Mouse (Mus musculus) limb, embryonic 10.5 days (tissue): ENCODE data around the gene Unc79. TPM values are rescaled to one million over a fixed set of nuclear protein-coding genes. Genes with fewer than 3 reads are reported as not detected.
A peak's percentile ranks its signal among the peaks of the same experiment; 100 is the strongest.

Source experiments
- DNase-seq: peaks from one replicate; pipeline ENCODE4 v3.0.0-alpha.2; 2017; ENCODE audit warnings: low spot score
- H3K27ac ChIP-seq: fragments of 300-500 bp; sonication (generic); 2 replicates; pipeline ENCODE4 v1.5.1; 2016; ENCODE audit warnings: mild to moderate bottlenecking
- H3K27me3 ChIP-seq: fragments of 300-500 bp; sonication (generic); 2 replicates; pipeline ENCODE4 v1.6.1; 2016; ENCODE audit warnings: low read depth, mild to moderate bottlenecking; ENCODE audit not compliant: poor library complexity, severe bottlenecking
- H3K36me3 ChIP-seq: fragments of 300-500 bp; sonication (generic); 2 replicates; pipeline ENCODE4 v1.6.1; 2016; ENCODE audit warnings: mild to moderate bottlenecking, moderate library complexity
- H3K4me1 ChIP-seq: fragments of 300-500 bp; sonication (generic); 2 replicates; pipeline ENCODE4 v1.6.1; 2016
- H3K4me3 ChIP-seq: fragments of 300-500 bp; sonication (generic); 2 replicates; pipeline ENCODE4 v1.5.1; 2016; ENCODE audit warnings: mild to moderate bottlenecking, moderate library complexity
- H3K9me3 ChIP-seq: fragments of 300-500 bp; sonication (generic); replicated peaks from 2 replicates; pipeline ENCODE4 v1.6.1; 2016; ENCODE audit warnings: mild to moderate bottlenecking
- WGBS: fragments of 180-500 bp; shearing (Covaris S2); methylation state at CpG from one replicate; pipeline ENCODE4 v1.1.7; 2016; 5-methylcytosine and 5-hydroxymethylcytosine counted together
- polyA plus RNA-seq: library from polyadenylated mRNA; unstranded; fragments of >200 nt; fragmentation: Nextera tagmentation; extraction: Ambion mirVana; gene quantifications from 2 replicates; pipeline ENCODE4 v1.2.1, GENCODE M21; 2016

Unc79 gene
- polyA plus RNA-seq, 1 experiment from 2014 or later = 0.05 TPM

- no peak for DNase-seq
- H3K36me3 ChIP-seq = no peaks in the 10 kb centered on the region
- H3K4me3 ChIP-seq = no peak overlapping the region
- no peaks in the 10 kb centered on the region for H3K4me1 ChIP-seq
- H3K9me3 ChIP-seq = no peaks in the 10 kb centered on the region
- no peaks in the 10 kb centered on the region for H3K27me3 ChIP-seq
- no peak overlapping the region for H3K27ac ChIP-seq
- WGBS = 92% methylated on average over 3 of the region's 3 CpGs
Observed at GRCm38 (mm10) chr12:102964486-102964885, 15.8 kb downstream of the Unc79 start.

GRCm38 (mm10) chr12:102980584-102980983 is 31.9 kb downstream of the Unc79 start:
- Histone ChIP-seq H3K27me3 (no peaks in the 10 kb centered on the region), H3K4me1 (peaks cover 13% of the 10 kb centered on the region; the same call in 1 of the 2 replicates), H3K9me3 (no peaks in the 10 kb centered on the region), H3K36me3 (no peaks in the 10 kb centered on the region), H3K27ac (no peak overlapping the region), H3K4me3 (no peak overlapping the region)
- DNase-seq = no peak
- WGBS = 43% methylated on average over 4 of the region's 4 CpGs

GRCm38 (mm10) chr12:102981543-102981942 is 32.9 kb downstream of the Unc79 start:
- WGBS = 94% methylated on average over 3 of the region's 3 CpGs
- no peak overlapping the region for H3K4me3 ChIP-seq
- H3K36me3 ChIP-seq = no peaks in the 10 kb centered on the region
- H3K27me3 ChIP-seq = no peaks in the 10 kb centered on the region
- peaks cover 13% of the 10 kb centered on the region; the same call in 1 of the 2 replicates for H3K4me1 ChIP-seq
- no peak overlapping the region for H3K27ac ChIP-seq
- no peaks in the 10 kb centered on the region for H3K9me3 ChIP-seq
- DNase-seq = no peak

GRCm38 (mm10) chr12:102985401-102985800 is 36.7 kb downstream of the Unc79 start:
- H3K4me1 ChIP-seq = peaks cover 9% of the 10 kb centered on the region; the same call in 1 of the 2 replicates
- H3K27ac ChIP-seq = no peak overlapping the region
- no peaks in the 10 kb centered on the region for H3K36me3 ChIP-seq
- no peaks in the 10 kb centered on the region for H3K27me3 ChIP-seq
- H3K4me3 ChIP-seq = no peak overlapping the region
- DNase-seq = no peak
- H3K9me3 ChIP-seq = no peaks in the 10 kb centered on the region

- Histone ChIP-seq H3K27me3 (no peaks in the 10 kb centered on the region), H3K4me3 (no peak overlapping the region), H3K36me3 (no peaks in the 10 kb centered on the region), H3K27ac (no peak overlapping the region), H3K9me3 (no peaks in the 10 kb centered on the region), H3K4me1 (no peaks in the 10 kb centered on the region)
- 69% methylated on average over 6 of the region's 6 CpGs for WGBS
- DNase-seq = no peak
Observed at GRCm38 (mm10) chr12:102987736-102988135, 39.1 kb downstream of the Unc79 start.

GRCm38 (mm10) chr12:103008491-103008890 is 59.8 kb downstream of the Unc79 start:
- whole genome bisulfite sequencing = 69% methylated on average over 4 of the region's 4 CpGs
- no peak overlapping the region for H3K27ac ChIP-seq
- no peaks in the 10 kb centered on the region for H3K9me3 ChIP-seq
- no peaks in the 10 kb centered on the region for H3K36me3 ChIP-seq
- no peak overlapping the region for H3K4me3 ChIP-seq
- no peaks in the 10 kb centered on the region for H3K4me1 ChIP-seq
- no peak for DNase-seq
- H3K27me3 ChIP-seq = no peaks in the 10 kb centered on the region

- H3K27me3 ChIP-seq = no peaks in the 10 kb centered on the region
- no peak overlapping the region for H3K4me3 ChIP-seq
- H3K4me1 ChIP-seq = no peaks in the 10 kb centered on the region
- no peaks in the 10 kb centered on the region for H3K9me3 ChIP-seq
- H3K36me3 ChIP-seq = no peaks in the 10 kb centered on the region
- no peak overlapping the region for H3K27ac ChIP-seq
- DNase-seq = no peak
- 94% methylated on average over 12 of the region's 12 CpGs for WGBS
Observed at GRCm38 (mm10) chr12:103018161-103018560, 69.5 kb downstream of the Unc79 start.

- 89% methylated on average over 5 of the region's 5 CpGs for WGBS
- no peak overlapping the region for H3K27ac ChIP-seq
- no peaks in the 10 kb centered on the region for H3K36me3 ChIP-seq
- H3K27me3 ChIP-seq = no peaks in the 10 kb centered on the region
- H3K4me3 ChIP-seq = no peak overlapping the region
- no peaks in the 10 kb centered on the region for H3K9me3 ChIP-seq
- no peaks in the 10 kb centered on the region for H3K4me1 ChIP-seq
- no peak for DNase-seq
Observed at GRCm38 (mm10) chr12:103036692-103037091, 88.0 kb downstream of the Unc79 start.

GRCm38 (mm10) chr12:103039332-103039731 is 90.7 kb downstream of the Unc79 start:
- Histone ChIP-seq H3K27me3 (no peaks in the 10 kb centered on the region), H3K36me3 (no peaks in the 10 kb centered on the region), H3K4me1 (no peaks in the 10 kb centered on the region), H3K27ac (no peak overlapping the region), H3K4me3 (no peak overlapping the region), H3K9me3 (no peaks in the 10 kb centered on the region)
- peak; percentile 8 for DNase-seq
- WGBS = 93% methylated on average over 10 of the region's 10 CpGs

GRCm38 (mm10) chr12:103040136-103040535 is 91.5 kb downstream of the Unc79 start:
- Histone ChIP-seq H3K27me3 (no peaks in the 10 kb centered on the region), H3K27ac (no peak overlapping the region), H3K4me3 (no peak overlapping the region), H3K9me3 (no peaks in the 10 kb centered on the region), H3K36me3 (no peaks in the 10 kb centered on the region), H3K4me1 (no peaks in the 10 kb centered on the region)
- DNase-seq = peak; percentile 25
- WGBS = 89% methylated on average over 2 of the region's 2 CpGs

GRCm38 (mm10) chr12:103041401-103041800 is 92.7 kb downstream of the Unc79 start:
- no peaks in the 10 kb centered on the region for H3K27me3 ChIP-seq
- peak; percentile 8 for DNase-seq
- H3K4me1 ChIP-seq = no peaks in the 10 kb centered on the region
- no peak overlapping the region for H3K27ac ChIP-seq
- 94% methylated on average over 3 of the region's 3 CpGs for WGBS
- H3K4me3 ChIP-seq = no peak overlapping the region
- no peaks in the 10 kb centered on the region for H3K9me3 ChIP-seq
- H3K36me3 ChIP-seq = no peaks in the 10 kb centered on the region

- Histone ChIP-seq H3K4me3 (no peak overlapping the region), H3K27me3 (no peaks in the 10 kb centered on the region), H3K9me3 (no peaks in the 10 kb centered on the region), H3K4me1 (no peaks in the 10 kb centered on the region), H3K27ac (no peak overlapping the region), H3K36me3 (no peaks in the 10 kb centered on the region)
- 92% methylated on average over 5 of the region's 5 CpGs for WGBS
- peak; percentile 22 for DNase-seq
Observed at GRCm38 (mm10) chr12:103042711-103043110, 94.1 kb downstream of the Unc79 start.

- no peak overlapping the region for H3K27ac ChIP-seq
Observed at GRCm38 (mm10) chr12:103044422-103044821, 95.8 kb downstream of the Unc79 start.

GRCm38 (mm10) chr12:103049865-103050264 is 101.2 kb downstream of the Unc79 start:
- Histone ChIP-seq H3K27ac (no peak overlapping the region), H3K27me3 (no peaks in the 10 kb centered on the region), H3K36me3 (no peaks in the 10 kb centered on the region), H3K9me3 (no peaks in the 10 kb centered on the region), H3K4me3 (no peak overlapping the region), H3K4me1 (no peaks in the 10 kb centered on the region)
- no peak for DNase-seq
- WGBS = 89% methylated on average over 12 of the region's 12 CpGs

More at GRCm38 (mm10) chr12:103044422-103044821, 95.8 kb downstream of the Unc79 start:
- Histone ChIP-seq H3K9me3 (no peaks in the 10 kb centered on the region), H3K4me1 (no peaks in the 10 kb centered on the region), H3K4me3 (no peak overlapping the region), H3K27me3 (no peaks in the 10 kb centered on the region), H3K36me3 (no peaks in the 10 kb centered on the region)
- 81% methylated on average over 4 of the region's 4 CpGs for WGBS
- DNase-seq = peak; percentile 28
